Mouse (Mus musculus) small intestine, adult 2 months (tissue): ENCODE data around the gene Vav2. TPM values are rescaled to one million over a fixed set of nuclear protein-coding genes. Genes with fewer than 3 reads are reported as not detected.

Experiments
- H3K27ac ChIP-seq: fragments of 200-500 bp; 2 replicates; pipeline ENCODE4 v1.5.1; 2012; ENCODE audit warnings: low read depth, low read length, control low read depth, inconsistent platforms; ENCODE audit not compliant: insufficient read depth
- H3K27me3 ChIP-seq: fragments of 200-500 bp; 2 replicates; pipeline ENCODE4 v1.6.1; 2012; ENCODE audit warnings: mild to moderate bottlenecking, moderate library complexity, low read length, inconsistent platforms; ENCODE audit not compliant: control insufficient read depth, insufficient read depth
- H3K36me3 ChIP-seq: fragments of 200-500 bp; 2 replicates; pipeline ENCODE4 v1.6.1; 2012; ENCODE audit warnings: mild to moderate bottlenecking, low read length, control low read depth, inconsistent platforms; ENCODE audit not compliant: control insufficient read depth, insufficient read depth
- H3K4me1 ChIP-seq: fragments of 200-500 bp; 2 replicates; pipeline ENCODE4 v1.6.1; 2012; ENCODE audit warnings: low read length, inconsistent platforms, mixed read lengths; ENCODE audit not compliant: control insufficient read depth, insufficient read depth, insufficient read length
- H3K4me3 ChIP-seq: fragments of 200-500 bp; 2 replicates; pipeline ENCODE4 v1.5.1; 2012; ENCODE audit warnings: low read depth, mild to moderate bottlenecking, control low read depth, inconsistent platforms, low read length, moderate library complexity
- CTCF ChIP-seq: fragments of 200-500 bp; IDR thresholded peaks from 2 replicates; pipeline ENCODE4 v1.5.1; 2012; ENCODE audit warnings: low read depth, mild to moderate bottlenecking, control low read depth, inconsistent platforms, low read length, moderate library complexity, mixed read lengths; ENCODE audit not compliant: insufficient replicate concordance, insufficient read length; ENCODE audit errors: extremely low read depth
- POLR2A ChIP-seq: fragments of 200-500 bp; IDR thresholded peaks from 2 replicates; pipeline ENCODE4 v1.6.1; 2012; ENCODE audit warnings: low read depth, mild to moderate bottlenecking, control low read depth, inconsistent platforms, low read length, moderate library complexity
- WGBS: fragments of 180-500 bp; shearing (Covaris S2); methylation state at CpG from one replicate; pipeline ENCODE4 v1.1.7; 2018; 5-methylcytosine and 5-hydroxymethylcytosine counted together
- polyA plus RNA-seq: library from polyadenylated mRNA; depleted of rRNA; stranded (reverse); fragments of >200 nt; gene quantifications from 2 replicates; pipeline ENCODE4 v1.2.3, GENCODE M21; 2012

Gene Vav2
- polyA plus RNA-seq, 1 experiment: 59.5 TPM

- no peak overlapping the region for H3K27ac ChIP-seq
- no peak for TF ChIP-seq CTCF
- no peak for TF ChIP-seq POLR2A
- peaks cover 74% of the 10 kb centered on the region for H3K36me3 ChIP-seq
- no peak overlapping the region for H3K4me3 ChIP-seq
- 85% methylated on average over 7 of the region's 7 CpGs for WGBS
- H3K4me1 ChIP-seq: peaks cover 5% of the 10 kb centered on the region
- no peaks in the 10 kb centered on the region for H3K27me3 ChIP-seq
These were observed 32.9 kb upstream of the Vav2 start for GRCm38 (mm10) chr2:27459735-27460134.

- Histone ChIP-seq H3K4me3 (no peak overlapping the region), H3K27ac (no peak overlapping the region), H3K36me3 (peaks cover 78% of the 10 kb centered on the region), H3K4me1 (no peaks in the 10 kb centered on the region), H3K27me3 (no peaks in the 10 kb centered on the region)
- WGBS: 84% methylated on average over 14 of the region's 14 CpGs
- TF ChIP-seq POLR2A: no peak
These were observed 23.4 kb upstream of the Vav2 start for GRCm38 (mm10) chr2:27450226-27450625.

GRCm38 (mm10) chr2:27447782-27448181 lies 20.9 kb upstream of the Vav2 start:
- H3K4me1 ChIP-seq: peaks cover 1% of the 10 kb centered on the region; the same call in 1 of the 2 replicates
- no peak overlapping the region for H3K4me3 ChIP-seq
- H3K36me3 ChIP-seq: peaks cover 55% of the 10 kb centered on the region
- TF ChIP-seq POLR2A (no peak), CTCF (no peak)
- no peak overlapping the region for H3K27ac ChIP-seq
- H3K27me3 ChIP-seq: no peaks in the 10 kb centered on the region
- WGBS: 91% methylated on average over 5 of the region's 5 CpGs

GRCm38 (mm10) chr2:27446812-27447211 lies 20.0 kb upstream of the Vav2 start:
- 91% methylated on average over 8 of the region's 8 CpGs for WGBS
- TF ChIP-seq POLR2A (no peak), CTCF (no peak)
- Histone ChIP-seq H3K27ac (no peak overlapping the region), H3K27me3 (no peaks in the 10 kb centered on the region), H3K4me1 (peaks cover 6% of the 10 kb centered on the region; the same call in 1 of the 2 replicates), H3K4me3 (no peak overlapping the region), H3K36me3 (peaks cover 48% of the 10 kb centered on the region)

- WGBS: 89% methylated on average over 3 of the region's 3 CpGs
These were observed 19.1 kb upstream of the Vav2 start for GRCm38 (mm10) chr2:27445910-27446309.

GRCm38 (mm10) chr2:27443450-27443708 lies 16.5 kb upstream of the Vav2 start:
- peaks cover 16% of the 10 kb centered on the region for H3K36me3 ChIP-seq
- no peak for TF ChIP-seq CTCF
- no peak for TF ChIP-seq POLR2A
- H3K4me3 ChIP-seq: no peak overlapping the region
- H3K27ac ChIP-seq: no peak overlapping the region
- whole genome bisulfite sequencing: 75% methylated on average over 5 of the region's 5 CpGs
- peaks cover 8% of the 10 kb centered on the region; the same call in 1 of the 2 replicates for H3K4me1 ChIP-seq
- H3K27me3 ChIP-seq: no peaks in the 10 kb centered on the region

More at GRCm38 (mm10) chr2:27445910-27446309, 19.1 kb upstream of the Vav2 start:
- Histone ChIP-seq H3K4me3 (no peak overlapping the region), H3K27ac (no peak overlapping the region), H3K4me1 (peaks cover 6% of the 10 kb centered on the region; the same call in 1 of the 2 replicates), H3K27me3 (no peaks in the 10 kb centered on the region), H3K36me3 (peaks cover 39% of the 10 kb centered on the region)
- no peak for TF ChIP-seq CTCF

GRCm38 (mm10) chr2:27442708-27443449 lies 16.0 kb upstream of the Vav2 start:
- Histone ChIP-seq H3K4me3 (peak overlapping the region; percentile 63), H3K27me3 (no peaks in the 10 kb centered on the region), H3K36me3 (peaks cover 11% of the 10 kb centered on the region; the same call in 1 of the 2 replicates), H3K27ac (no peak overlapping the region), H3K4me1 (peaks cover 8% of the 10 kb centered on the region; the same call in 1 of the 2 replicates)
- 32% methylated on average over 20 of the region's 20 CpGs for WGBS
- TF ChIP-seq POLR2A (0 out of 2 replicates have a peak, but pooled peaks have one; percentile 7), CTCF (no peak)
